Mouse (Mus musculus) thymus, adult 18-20 months (tissue): ENCODE results near the gene Zmym3.
"Not testable (repeated sequence)": the region's sequence is repeated elsewhere in the genome, so short reads cannot be mapped to it uniquely, and the experiment has no call there.

Experiments
- DNase-seq, 2 experiments: peaks; one replicate each; pipeline ENCODE4 v3.0.0; 2022; ENCODE audit warnings: mixed read lengths in 2 of 2

Zmym3 gene

GRCm38 (mm10) chrX:101372946-101373345 is 47.7 kb downstream of the Zmym3 start:
- no peak for DNase-seq

- no peak for DNase-seq
Measured at GRCm38 (mm10) chrX:101370573-101370972, 50.1 kb downstream of the Zmym3 start.

- no peak for DNase-seq
Measured at GRCm38 (mm10) chrX:101369001-101369400, 51.6 kb downstream of the Zmym3 start.

GRCm38 (mm10) chrX:101358902-101359301 is 61.7 kb downstream of the Zmym3 start:
- DNase-seq, result not testable (repeated sequence)
